Mouse (Mus musculus) liver, adult 2 months (tissue): ENCODE measurements around the gene Ppfia3.

ENCODE experiments used
- CTCF ChIP-seq: fragments of 200-500 bp; IDR thresholded peaks from 2 replicates; pipeline ENCODE4 v1.5.1; 2011; ENCODE audit warnings: low read depth, low read length, control low read depth
- POLR2A ChIP-seq: fragments of 200-500 bp; IDR thresholded peaks from 2 replicates; pipeline ENCODE4 v1.6.1; 2011; ENCODE audit warnings: low read length, control low read depth; ENCODE audit not compliant: insufficient read depth; ENCODE audit errors: extremely low read depth

DNA sequence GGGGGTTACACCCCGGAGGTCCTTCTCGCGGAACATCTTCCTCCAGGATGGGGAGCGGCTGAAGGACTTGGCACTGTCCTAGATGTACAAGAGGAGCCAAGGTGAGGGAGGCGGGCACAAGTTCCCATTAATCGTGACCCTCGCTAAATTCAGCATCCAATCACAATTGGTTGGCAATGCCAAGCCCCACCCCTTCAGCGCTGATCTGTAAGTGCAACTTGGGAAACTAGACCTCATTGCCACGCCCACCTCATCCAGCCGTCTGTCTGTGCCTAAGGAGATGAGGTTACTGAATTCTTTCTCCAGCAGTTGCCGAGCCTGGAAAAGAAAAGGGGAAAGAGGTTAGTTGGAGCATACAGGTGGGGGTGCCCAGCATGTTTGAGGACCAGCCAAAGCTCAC lies 26.1 kb downstream of the Ppfia3 start:
- TF ChIP-seq POLR2A: no peak
- no peak for TF ChIP-seq CTCF
